ENCODE assay signal across 9 mouse cellular contexts in genomic region chr4:128543378-128543777, GRCm38 (mm10).
DNase-seq lines count a peak whose midpoint lies in the region; ATAC-seq and TF ChIP-seq lines count a peak whose summit lies in the region.
"Had no signal": no experiment of that assay in that cellular context is flagged by ENCODE, and none has a peak within 500 bp of the region (broad histone marks: within the 10 kb centered on the region; RNA-seq: fewer than 3 reads in every experiment).

No protein-coding gene starts in this region.

- TF ChIP-seq POLR2A in cortical plate, adult 2 months (IDR thresholded peaks at IDR 0.05; ENCODE audit: extremely low read depth, insufficient read depth, low read length): no peak

- DNase-seq in adrenal gland, postnatal 10 days: peak; percentile 61
- no peak for DNase-seq in adrenal gland, adult 8-10 months
- DNase-seq in kidney, postnatal 10 days: peak; percentile 39
- no peak for DNase-seq in kidney, postnatal 14 days
- peak; percentile 48 for DNase-seq in A20 (ENCODE audit: low read depth, low spot score)
- no peak for DNase-seq in urinary bladder, postnatal 10 days (ENCODE audit: low spot score)
- DNase-seq: layer of hippocampus, adult 9-11 months had no signal

- H3K27ac ChIP-seq in cortical plate, adult 2 months (ENCODE audit: insufficient read depth, low read length): no peak overlapping the region

- TF ChIP-seq CTCF in cortical plate, adult 2 months (IDR thresholded peaks at IDR 0.05; ENCODE audit: extremely low read depth, insufficient read depth, low read length): peak; percentile 38

- no peak for ATAC-seq in granulocyte monocyte progenitor cell, adult 5-6 weeks (replicated peaks; ENCODE audit: poor library complexity, severe bottlenecking)

- no peaks in the 10 kb centered on the region for H3K4me1 ChIP-seq in cortical plate, adult 2 months (ENCODE audit: control insufficient read depth, insufficient read depth, low read length)

- no peak overlapping the region for H3K4me3 ChIP-seq in cortical plate, adult 2 months (ENCODE audit: insufficient read depth, low read length)

Comparison
In these comparisons a context has a peak if more than half of its experiments do, and no peak if none do; other contexts are left out.
1. DNase-seq: peak in adrenal gland, postnatal 10 days (single experiment), kidney, postnatal 10 days (single experiment) and A20 (single experiment); none in adrenal gland, adult 8-10 months (single experiment), kidney, postnatal 14 days (single experiment) and urinary bladder, postnatal 10 days (single experiment).